Mouse (Mus musculus): ENCODE results near the gene Slc10a3. TPM values are rescaled to one million over a fixed set of nuclear protein-coding genes. Genes with fewer than 3 reads are reported as not detected.
"Not testable (repeated sequence)": the region's sequence is repeated elsewhere in the genome, so short reads cannot be mapped to it uniquely, and the experiment has no call there.

Slc10a3 gene
- 6.1 and 7.7 TPM in 2 replicates for polyA plus RNA-seq (2012; rRNA removed)

- TF ChIP-seq CTCF (IDR thresholded peaks at IDR 0.05; ENCODE audit: borderline replicate concordance, extremely low read depth, insufficient read depth, insufficient read length) (no peak), POLR2A (IDR thresholded peaks at IDR 0.05; ENCODE audit: borderline replicate concordance, extremely low read depth, insufficient read depth, insufficient read length, poor library complexity, severe bottlenecking) (peak; percentile 61; the same call in 1 of the 2 replicates)
- peak; percentile 94 for DNase-seq (ENCODE audit: low read depth)
Observed at GRCm38 (mm10) chrX:74372888-74373549, at the start of gene Slc10a3, which contains the start of gene Ubl4a. Gene Slc10a3 (minus strand): TSS chrX:74373349. Gene Ubl4a (minus strand): TSS chrX:74373218.

GRCm38 (mm10) chrX:74413377-74413776 is 40.2 kb upstream of the Slc10a3 start:
- DNase-seq (ENCODE audit: low read depth) = peak; percentile 88
- TF ChIP-seq POLR2A (IDR thresholded peaks at IDR 0.05; ENCODE audit: borderline replicate concordance, extremely low read depth, insufficient read depth, insufficient read length, poor library complexity, severe bottlenecking) (no peak), CTCF (IDR thresholded peaks at IDR 0.05; ENCODE audit: borderline replicate concordance, extremely low read depth, insufficient read depth, insufficient read length) (peak; percentile 90)

- peak; percentile 37 for DNase-seq (ENCODE audit: low read depth)
- TF ChIP-seq POLR2A (IDR thresholded peaks at IDR 0.05; ENCODE audit: borderline replicate concordance, extremely low read depth, insufficient read depth, insufficient read length, poor library complexity, severe bottlenecking) (no peak), CTCF (IDR thresholded peaks at IDR 0.05; ENCODE audit: borderline replicate concordance, extremely low read depth, insufficient read depth, insufficient read length) (no peak)
Observed at GRCm38 (mm10) chrX:74408340-74408739, 35.2 kb upstream of the Slc10a3 start.

GRCm38 (mm10) chrX:74400136-74400535 is 27.0 kb upstream of the Slc10a3 start:
- TF ChIP-seq CTCF (IDR thresholded peaks at IDR 0.05; ENCODE audit: borderline replicate concordance, extremely low read depth, insufficient read depth, insufficient read length) (no peak), POLR2A (IDR thresholded peaks at IDR 0.05; ENCODE audit: borderline replicate concordance, extremely low read depth, insufficient read depth, insufficient read length, poor library complexity, severe bottlenecking) (no peak)
- DNase-seq (ENCODE audit: low read depth) = no peak

- peak; percentile 35; the same call in 1 of the 2 replicates for TF ChIP-seq CTCF (IDR thresholded peaks at IDR 0.05; ENCODE audit: borderline replicate concordance, extremely low read depth, insufficient read depth, insufficient read length)
- peak; percentile 53; the same call in 1 of the 2 replicates for TF ChIP-seq POLR2A (IDR thresholded peaks at IDR 0.05; ENCODE audit: borderline replicate concordance, extremely low read depth, insufficient read depth, insufficient read length, poor library complexity, severe bottlenecking)
- peak; percentile 95 for DNase-seq (ENCODE audit: low read depth)
Observed at GRCm38 (mm10) chrX:74392535-74393443, 19.6 kb upstream of the Slc10a3 start, which contains the start of the genes Fam3a and Ikbkg. Gene Fam3a (minus strand): TSS chrX:74393272. Gene Ikbkg (plus strand): TSS chrX:74393290.

- no peak for TF ChIP-seq CTCF (IDR thresholded peaks at IDR 0.05; ENCODE audit: borderline replicate concordance, extremely low read depth, insufficient read depth, insufficient read length)
- no peak for TF ChIP-seq POLR2A (IDR thresholded peaks at IDR 0.05; ENCODE audit: borderline replicate concordance, extremely low read depth, insufficient read depth, insufficient read length, poor library complexity, severe bottlenecking)
- no peak for DNase-seq (ENCODE audit: low read depth)
Observed at GRCm38 (mm10) chrX:74388153-74388552, 15.0 kb upstream of the Slc10a3 start.

- DNase-seq (ENCODE audit: low read depth) = no peak
- TF ChIP-seq POLR2A (IDR thresholded peaks at IDR 0.05; ENCODE audit: borderline replicate concordance, extremely low read depth, insufficient read depth, insufficient read length, poor library complexity, severe bottlenecking) (no peak), CTCF (IDR thresholded peaks at IDR 0.05; ENCODE audit: borderline replicate concordance, extremely low read depth, insufficient read depth, insufficient read length) (no peak)
Observed at GRCm38 (mm10) chrX:74384451-74384850, 11.3 kb upstream of the Slc10a3 start.

GRCm38 (mm10) chrX:74368209-74368909 is 4.8 kb downstream of the Slc10a3 start:
- peak; percentile 72 for DNase-seq (ENCODE audit: low read depth)
- peak; percentile 39; the same call in 1 of the 2 replicates for TF ChIP-seq POLR2A (IDR thresholded peaks at IDR 0.05; ENCODE audit: borderline replicate concordance, extremely low read depth, insufficient read depth, insufficient read length, poor library complexity, severe bottlenecking)
- TF ChIP-seq CTCF (IDR thresholded peaks at IDR 0.05; ENCODE audit: borderline replicate concordance, extremely low read depth, insufficient read depth, insufficient read length) = peak; percentile 20; the same call in 1 of the 2 replicates

- no peak for DNase-seq (ENCODE audit: low read depth)
- TF ChIP-seq CTCF (IDR thresholded peaks at IDR 0.05; ENCODE audit: borderline replicate concordance, extremely low read depth, insufficient read depth, insufficient read length) = no peak
- no peak for TF ChIP-seq POLR2A (IDR thresholded peaks at IDR 0.05; ENCODE audit: borderline replicate concordance, extremely low read depth, insufficient read depth, insufficient read length, poor library complexity, severe bottlenecking)
Observed at GRCm38 (mm10) chrX:74367512-74367911, 5.6 kb downstream of the Slc10a3 start.

GRCm38 (mm10) chrX:74359171-74359570 is 14.0 kb downstream of the Slc10a3 start:
- no peak for DNase-seq (ENCODE audit: low read depth)
- no peak for TF ChIP-seq POLR2A (IDR thresholded peaks at IDR 0.05; ENCODE audit: borderline replicate concordance, extremely low read depth, insufficient read depth, insufficient read length, poor library complexity, severe bottlenecking)
- no peak for TF ChIP-seq CTCF (IDR thresholded peaks at IDR 0.05; ENCODE audit: borderline replicate concordance, extremely low read depth, insufficient read depth, insufficient read length)

GRCm38 (mm10) chrX:74357069-74357468 is 16.1 kb downstream of the Slc10a3 start:
- not testable (repeated sequence) for DNase-seq (ENCODE audit: low read depth)

All from brain, embryonic 14.5 days (tissue).